Mouse (Mus musculus) embryonic fibroblast, embryonic 13.5 days (primary cell): ENCODE results near the gene Tat.

ENCODE experiments used
- CTCF ChIP-seq: IDR thresholded peaks from 2 replicates; pipeline ENCODE4 v1.5.1; 2011; ENCODE audit warnings: mild to moderate bottlenecking, control low read depth, low read length, moderate library complexity, borderline replicate concordance; ENCODE audit not compliant: insufficient read depth
- POLR2A ChIP-seq: IDR thresholded peaks from 2 replicates; pipeline ENCODE4 v1.6.1; 2011; ENCODE audit warnings: low read depth, mild to moderate bottlenecking, control low read depth, low read length, moderate library complexity

DNA sequence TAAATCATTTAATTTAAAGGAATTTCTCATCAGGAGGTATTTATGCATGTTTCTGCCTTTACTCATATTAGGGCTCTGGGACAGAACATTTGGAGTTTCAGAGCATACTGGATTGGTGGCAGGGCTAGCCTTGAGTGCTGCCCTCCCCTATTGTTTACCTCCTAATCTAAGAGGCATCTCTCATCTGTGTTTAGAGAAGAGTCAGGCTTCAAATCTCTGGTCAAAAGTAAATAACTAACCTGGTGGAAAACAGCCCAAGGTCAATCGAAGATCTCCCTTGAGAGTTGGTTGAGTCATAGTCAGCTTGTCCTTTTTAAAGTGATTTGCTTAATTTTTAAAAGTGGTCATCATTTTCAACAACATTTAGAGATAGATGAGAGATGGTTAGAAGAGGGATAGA, 2.7 kb downstream of the Tat start:
- no peak for TF ChIP-seq CTCF
- TF ChIP-seq POLR2A = no peak
